Mouse (Mus musculus) midbrain, embryonic 16.5 days (tissue): ENCODE data around the gene Map1lc3a. TPM values are rescaled to one million over a fixed set of nuclear protein-coding genes. Genes with fewer than 3 reads are reported as not detected.

ENCODE experiments used
- ATAC-seq: fragments of 200-750 bp; cut with Nextera tagmentation; 2 replicates; pipeline ENCODE4 v1.8.0; 2017; ENCODE audit warnings: moderate TSS enrichment
- H3K27ac ChIP-seq: fragments of 300-500 bp; sonication (generic); 2 replicates; pipeline ENCODE4 v1.5.1; 2014; ENCODE audit warnings: mild to moderate bottlenecking, low read length, mixed read lengths
- H3K27me3 ChIP-seq: fragments of 300-500 bp; sonication (generic); 2 replicates; pipeline ENCODE4 v1.6.1; 2014; ENCODE audit warnings: low read depth, low read length, mixed read lengths; ENCODE audit not compliant: control insufficient read depth, insufficient read depth
- H3K36me3 ChIP-seq: fragments of 300-500 bp; sonication (generic); 2 replicates; pipeline ENCODE4 v1.6.1; 2014; ENCODE audit warnings: mild to moderate bottlenecking, low read length, moderate library complexity, mixed read lengths; ENCODE audit not compliant: control insufficient read depth, insufficient read depth
- H3K4me1 ChIP-seq: fragments of 300-500 bp; sonication (generic); 2 replicates; pipeline ENCODE4 v1.6.1; 2014; ENCODE audit warnings: mild to moderate bottlenecking, low read length, mixed read lengths; ENCODE audit not compliant: control insufficient read depth, insufficient read depth
- H3K4me2 ChIP-seq: fragments of 300-500 bp; sonication (generic); 2 replicates; pipeline ENCODE4 v1.6.1; 2014; ENCODE audit warnings: mild to moderate bottlenecking, low read length, mixed read lengths
- H3K4me3 ChIP-seq: fragments of 300-500 bp; sonication (generic); 2 replicates; pipeline ENCODE4 v1.5.1; 2014; ENCODE audit warnings: low read depth, mild to moderate bottlenecking, low read length, moderate library complexity, mixed read lengths
- H3K9ac ChIP-seq: fragments of 300-500 bp; sonication (generic); 2 replicates; pipeline ENCODE4 v1.6.1; 2014; ENCODE audit warnings: low read depth, low read length, mixed read lengths
- H3K9me3 ChIP-seq: fragments of 300-500 bp; sonication (generic); replicated peaks from 2 replicates; pipeline ENCODE4 v1.6.1; 2014; ENCODE audit warnings: mild to moderate bottlenecking, low read length, mixed read lengths; ENCODE audit not compliant: control insufficient read depth, poor library complexity, severe bottlenecking
- WGBS: fragments of 180-500 bp; shearing (Covaris S2); extraction: QIAGEN DNeasy Blood & Tissue Kit; methylation state at CpG from one replicate; pipeline ENCODE4 v1.1.7; 2014; 5-methylcytosine and 5-hydroxymethylcytosine counted together
- polyA plus RNA-seq: library from polyadenylated mRNA; unstranded; fragments of >200 nt; fragmentation: Nextera tagmentation; extraction: Ambion mirVana; gene quantifications from 2 replicates; pipeline ENCODE4 v1.2.1, GENCODE M21; 2015

The Map1lc3a gene
- polyA plus RNA-seq, 1 experiment from 2014 or later: 612 TPM

DNA sequence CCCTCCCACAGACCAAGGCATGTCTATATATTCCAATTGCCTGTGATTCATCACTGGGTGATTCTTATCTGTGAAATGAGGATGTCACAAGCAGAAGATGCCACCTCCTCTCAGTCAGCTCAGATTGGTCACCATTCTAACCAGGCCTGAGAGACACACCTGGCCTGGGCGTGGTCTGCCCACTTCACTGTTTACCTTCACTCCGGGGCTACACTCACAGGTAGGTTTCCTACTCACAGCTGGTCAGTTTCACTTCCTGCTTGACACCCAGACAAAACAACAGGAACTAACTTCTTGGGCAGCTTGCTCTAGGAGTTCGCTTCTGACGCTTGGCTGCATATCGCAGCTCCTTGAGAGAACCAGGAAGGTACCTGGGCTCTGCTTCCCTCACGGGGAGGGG, 19.4 kb downstream of the Map1lc3a start:
- Histone ChIP-seq H3K36me3 (peaks cover 45% of the 10 kb centered on the region), H3K4me2 (no peak overlapping the region)
- WGBS: 97% methylated on average over 6 of the region's 6 CpGs

DNA sequence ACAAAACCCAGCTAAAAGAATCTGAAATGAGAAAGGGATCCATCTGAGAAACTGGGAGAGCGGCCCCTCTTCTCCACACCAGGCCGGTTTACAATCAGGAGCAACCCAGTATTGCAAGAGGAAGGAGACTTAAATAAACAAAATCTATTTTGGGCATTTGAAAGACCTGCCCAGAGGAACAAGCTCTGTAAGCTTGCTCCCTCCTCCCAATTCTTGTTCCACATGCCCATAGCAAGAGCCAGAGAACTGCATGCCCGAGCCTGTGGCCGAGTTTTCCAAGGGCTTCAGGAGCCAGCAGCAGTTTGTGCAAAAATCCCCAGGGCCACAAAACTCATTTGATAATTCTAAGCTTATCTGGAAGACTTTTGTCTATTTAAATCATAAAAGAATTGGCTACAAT, 23.5 kb downstream of the Map1lc3a start:
- Histone ChIP-seq H3K4me2 (no peak overlapping the region), H3K4me1 (no peaks in the 10 kb centered on the region), H3K9me3 (no peaks in the 10 kb centered on the region), H3K9ac (no peak overlapping the region), H3K27me3 (no peaks in the 10 kb centered on the region), H3K4me3 (no peak overlapping the region), H3K36me3 (peaks cover 28% of the 10 kb centered on the region), H3K27ac (no peak overlapping the region)
- no peak for ATAC-seq
- 90% methylated on average over 4 of the region's 4 CpGs for WGBS

More for the DNA sequence above, 19.4 kb downstream of the Map1lc3a start:
- ATAC-seq: no peak
- Histone ChIP-seq H3K9me3 (no peaks in the 10 kb centered on the region), H3K4me1 (no peaks in the 10 kb centered on the region), H3K9ac (no peak overlapping the region), H3K27ac (no peak overlapping the region), H3K4me3 (no peak overlapping the region), H3K27me3 (no peaks in the 10 kb centered on the region)

DNA sequence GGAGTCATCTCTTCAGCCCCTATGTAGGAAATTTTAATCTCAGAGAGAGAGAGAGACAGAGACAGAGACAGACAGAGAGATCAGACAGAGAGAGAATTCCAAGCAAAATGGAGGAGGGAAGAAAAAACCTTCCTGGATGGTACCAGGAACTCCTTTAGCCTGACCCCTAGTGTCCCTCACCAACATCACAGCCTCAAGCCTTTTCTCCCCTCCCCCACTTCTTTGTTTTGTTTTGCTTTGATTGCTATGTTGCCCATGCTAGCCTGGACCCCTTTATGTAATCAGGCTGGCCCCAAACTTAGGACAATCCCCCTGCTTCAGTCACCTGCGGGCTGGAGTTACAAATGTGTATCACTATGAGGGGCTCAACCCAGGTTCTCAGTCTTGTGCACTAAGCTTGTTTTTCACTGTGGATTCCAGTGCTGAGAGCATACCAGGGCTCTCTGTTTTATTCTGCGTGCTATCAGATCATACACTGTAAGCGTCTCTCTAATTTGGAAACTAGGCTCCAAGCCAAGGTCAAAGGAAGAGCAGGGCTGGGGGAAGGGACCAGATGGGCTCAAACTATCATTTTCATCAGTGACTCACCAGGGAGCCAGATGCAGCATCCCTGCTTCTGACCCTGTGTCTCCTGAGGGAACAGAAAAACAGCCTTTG, 33.0 kb downstream of the Map1lc3a start:
- no peak overlapping the region for H3K4me3 ChIP-seq
- H3K27ac ChIP-seq: no peak overlapping the region
- ATAC-seq: no peak

DNA sequence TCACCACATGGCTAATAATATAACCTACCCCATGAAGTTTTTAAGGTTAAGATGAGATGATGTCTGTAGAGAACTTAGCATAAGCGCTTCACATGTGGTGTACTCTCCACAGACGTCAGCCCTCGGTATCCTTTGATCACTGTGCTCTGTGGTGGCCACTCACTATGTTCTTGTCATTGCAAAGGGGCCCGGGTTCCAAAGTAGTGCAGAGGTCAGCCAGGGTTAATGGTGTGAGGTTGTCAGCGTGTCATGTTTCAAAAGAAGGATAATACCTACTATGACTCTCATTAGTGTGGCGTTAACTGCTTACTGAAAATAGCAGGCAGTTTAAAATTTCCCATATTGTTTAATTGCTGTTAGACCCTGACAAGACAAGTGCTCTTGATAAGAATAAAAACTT, 37.6 kb downstream of the Map1lc3a start:
- WGBS: 42% methylated on average over 6 of the region's 6 CpGs
- H3K9me3 ChIP-seq: no peaks in the 10 kb centered on the region
- H3K9ac ChIP-seq: no peak overlapping the region
- H3K4me3 ChIP-seq: no peak overlapping the region
- no peak for ATAC-seq
- no peaks in the 10 kb centered on the region for H3K27me3 ChIP-seq
- no peaks in the 10 kb centered on the region for H3K4me1 ChIP-seq
- H3K4me2 ChIP-seq: no peak overlapping the region
- peaks cover 8% of the 10 kb centered on the region; the same call in 1 of the 2 replicates for H3K36me3 ChIP-seq
- no peak overlapping the region for H3K27ac ChIP-seq

More for the DNA sequence above, 33.0 kb downstream of the Map1lc3a start:
- Histone ChIP-seq H3K4me2 (no peak overlapping the region), H3K4me1 (no peaks in the 10 kb centered on the region), H3K27me3 (no peaks in the 10 kb centered on the region), H3K9ac (no peak overlapping the region), H3K36me3 (peaks cover 11% of the 10 kb centered on the region; the same call in 1 of the 2 replicates), H3K9me3 (no peaks in the 10 kb centered on the region)
- WGBS: 28% methylated on average over 3 of the region's 3 CpGs

DNA sequence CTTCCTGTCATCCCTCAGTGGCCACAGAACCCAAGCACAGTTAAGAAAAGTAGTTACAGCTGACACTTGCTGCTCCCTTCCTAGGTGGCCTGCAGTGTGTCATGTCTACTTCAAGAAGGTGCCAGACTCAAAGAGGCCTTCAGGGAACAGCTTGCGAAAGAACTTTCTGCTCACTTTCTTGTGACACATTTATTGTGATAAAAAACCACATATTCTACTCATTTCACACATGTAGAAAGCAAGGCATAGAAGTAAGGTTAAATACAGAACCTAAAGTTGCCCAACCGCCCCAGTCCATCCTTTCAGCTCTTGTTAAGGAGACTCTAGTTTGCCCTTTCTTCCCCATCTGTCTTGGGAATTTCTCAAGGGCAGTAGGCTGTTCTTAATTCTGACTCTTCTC, 42.5 kb downstream of the Map1lc3a start:
- no peaks in the 10 kb centered on the region for H3K27me3 ChIP-seq
- no peaks in the 10 kb centered on the region for H3K4me1 ChIP-seq
- no peak overlapping the region for H3K4me3 ChIP-seq
- WGBS: 95% methylated on average over 2 of the region's 2 CpGs
- H3K9ac ChIP-seq: no peak overlapping the region
- H3K36me3 ChIP-seq: peaks cover 11% of the 10 kb centered on the region; the same call in 1 of the 2 replicates
- H3K4me2 ChIP-seq: no peak overlapping the region
- no peaks in the 10 kb centered on the region for H3K9me3 ChIP-seq
- no peak overlapping the region for H3K27ac ChIP-seq
- ATAC-seq: no peak

DNA sequence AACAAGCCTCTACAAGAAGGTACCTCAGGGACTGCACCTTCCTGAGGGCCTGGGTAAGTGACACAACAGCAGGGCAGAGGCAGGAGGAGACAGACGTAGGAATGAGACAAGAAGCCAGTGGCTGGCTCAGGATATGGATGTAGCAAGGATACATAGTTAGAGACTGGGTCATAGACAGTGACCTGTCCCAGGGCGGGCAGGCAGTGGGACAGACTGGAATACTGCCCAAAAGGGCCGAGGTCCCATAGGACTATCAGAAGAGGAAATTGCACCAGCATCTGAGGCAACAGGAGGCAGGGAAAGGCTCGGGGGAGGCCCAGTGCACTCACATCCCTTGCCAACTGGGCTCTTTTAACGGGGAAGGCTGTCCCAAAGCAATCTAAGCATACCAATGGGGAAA, 44.5 kb downstream of the Map1lc3a start:
- Histone ChIP-seq H3K9me3 (no peaks in the 10 kb centered on the region), H3K27me3 (no peaks in the 10 kb centered on the region), H3K9ac (no peak overlapping the region), H3K27ac (no peak overlapping the region), H3K4me2 (no peak overlapping the region), H3K4me3 (no peak overlapping the region), H3K4me1 (no peaks in the 10 kb centered on the region), H3K36me3 (0 out of 2 replicates have a peak, but pooled peaks cover 9% of the 10 kb centered on the region)
- no peak for ATAC-seq
- 79% methylated on average over 5 of the region's 5 CpGs for WGBS

DNA sequence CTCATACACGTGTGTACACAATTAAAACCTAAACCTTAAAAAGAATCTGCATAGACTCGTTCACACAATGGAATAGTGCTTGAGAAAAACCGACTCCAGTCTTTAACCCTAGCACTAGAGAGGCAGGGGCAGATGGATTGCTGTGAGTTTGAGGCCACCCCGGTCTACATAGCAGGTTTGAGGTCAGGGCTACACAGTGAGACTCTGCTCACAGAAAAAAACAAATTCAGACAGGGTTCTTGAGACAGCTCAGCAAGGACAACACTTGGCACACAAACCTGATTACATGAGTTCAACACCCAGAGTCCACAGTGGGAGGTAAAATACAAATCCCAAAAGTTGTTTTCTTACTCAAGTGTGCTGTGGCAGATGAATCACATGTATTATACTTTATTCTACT, 49.9 kb downstream of the Map1lc3a start:
- H3K9me3 ChIP-seq: no peaks in the 10 kb centered on the region
- no peak overlapping the region for H3K4me3 ChIP-seq
- no peak overlapping the region for H3K27ac ChIP-seq
- 90% methylated on average over 4 of the region's 4 CpGs for WGBS
- no peak for ATAC-seq
- H3K36me3 ChIP-seq: peaks cover 14% of the 10 kb centered on the region
- no peaks in the 10 kb centered on the region for H3K4me1 ChIP-seq
- H3K27me3 ChIP-seq: no peaks in the 10 kb centered on the region
- no peak overlapping the region for H3K4me2 ChIP-seq
- no peak overlapping the region for H3K9ac ChIP-seq

Other genes with a start within 250 kb of the Map1lc3a start
- gene Ahcy, start 201.8 kb upstream of the Map1lc3a start, polyA plus RNA-seq: 32.3 and 32.6 TPM in 2 replicates
- gene Itch, start 142.8 kb upstream of the Map1lc3a start, polyA plus RNA-seq: 40.2 and 46.0 TPM in 2 replicates
- 679 and 729 TPM in 2 replicates for gene Dynlrb1, start 39.8 kb upstream of the Map1lc3a start, polyA plus RNA-seq
- gene Pigu, start 81.1 kb downstream of the Map1lc3a start, polyA plus RNA-seq: 64.7 and 65.0 TPM in 2 replicates
- gene Trp53inp2, start 104.8 kb downstream of the Map1lc3a start, polyA plus RNA-seq: 93.1 and 100 TPM in 2 replicates
- gene Ncoa6, start 197.6 kb downstream of the Map1lc3a start, polyA plus RNA-seq: 22.7 and 26.6 TPM in 2 replicates
- gene Acss2, start 241.7 kb downstream of the Map1lc3a start, polyA plus RNA-seq: 23.9 TPM in 2 replicates
- gene Ggt7, start 241.9 kb downstream of the Map1lc3a start, polyA plus RNA-seq: 78.9 and 83.3 TPM in 2 replicates